Mouse (Mus musculus): ENCODE results near the gene 4930470P17Rik. TPM values are rescaled to one million over a fixed set of nuclear protein-coding genes. Genes with fewer than 3 reads are reported as not detected.
"Not testable (repeated sequence)": the region's sequence is repeated elsewhere in the genome, so short reads cannot be mapped to it uniquely, and the experiment has no call there.

4930470P17Rik gene
- polyA plus RNA-seq, 1 experiment from 2014 or later: not detected

DNA sequence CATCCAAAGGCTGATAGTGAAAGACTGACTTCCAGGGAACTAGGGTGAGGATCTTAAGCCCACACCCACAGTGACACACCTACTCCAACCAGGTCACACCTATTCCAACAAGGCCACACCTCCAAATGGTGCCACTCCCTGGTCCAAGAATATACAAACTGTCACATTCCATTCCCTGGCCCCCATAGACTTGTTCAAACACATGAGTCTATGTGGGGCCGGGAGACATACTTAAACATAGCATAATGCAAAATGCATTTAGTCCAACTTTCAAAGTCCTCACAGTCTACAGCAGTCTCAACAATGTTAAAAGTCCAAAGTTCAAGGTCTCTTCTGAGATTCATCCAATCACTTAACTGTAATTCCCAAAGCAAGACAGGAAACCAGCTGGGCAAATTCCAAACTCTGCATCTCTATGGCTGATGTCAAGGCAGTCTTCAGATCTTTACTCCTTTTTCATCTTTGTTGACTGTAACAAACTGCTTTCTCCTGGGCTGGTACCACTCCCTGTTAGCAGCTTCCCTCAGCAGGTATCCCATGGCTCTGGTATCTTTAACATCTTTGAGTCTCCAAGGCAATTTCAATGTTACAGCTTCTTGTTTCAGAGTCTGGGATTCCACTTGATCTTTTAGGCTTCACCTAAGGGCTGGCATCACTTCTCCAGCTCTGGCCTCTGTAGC lies 22.5 kb upstream of the 4930470P17Rik start:
- H3K9ac ChIP-seq; H3K27ac ChIP-seq (replicated peaks); H3K36me3 ChIP-seq; H3K9me3 ChIP-seq (replicated peaks); H3K4me2 ChIP-seq (replicated peaks); H3K4me3 ChIP-seq (replicated peaks); H3K4me1 ChIP-seq; H3K27me3 ChIP-seq; ATAC-seq (ENCODE audit: insufficient number of reproducible peaks, low FRiP score, low TSS enrichment, low read depth): not testable (repeated sequence)
- 63% methylated on average over 1 of the region's 1 CpGs for WGBS

DNA sequence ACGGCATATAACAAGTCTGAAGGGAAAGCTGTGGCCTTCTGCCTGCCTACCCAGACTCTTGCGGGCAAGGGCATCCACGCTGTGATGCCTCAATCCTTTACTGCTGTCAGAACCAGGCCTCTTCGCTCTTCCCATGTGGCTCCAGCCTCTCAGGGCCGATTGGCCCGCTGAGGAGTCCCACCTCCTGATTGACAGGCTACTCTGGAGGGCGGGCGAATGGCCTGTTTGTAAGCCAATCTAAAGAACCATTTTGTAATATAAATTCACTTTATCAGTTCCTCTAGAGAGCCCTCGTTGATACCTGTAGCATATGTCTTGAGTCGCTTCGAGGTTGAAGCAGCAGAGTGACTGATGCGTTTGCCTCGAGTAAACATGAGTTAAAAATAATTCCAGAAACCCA lies 21.2 kb upstream of the 4930470P17Rik start:
- H3K4me3 ChIP-seq (replicated peaks): no peak overlapping the region
- ATAC-seq (ENCODE audit: insufficient number of reproducible peaks, low FRiP score, low TSS enrichment, low read depth): no peak
- WGBS: 87% methylated on average over 13 of the region's 13 CpGs
- no peaks in the 10 kb centered on the region for H3K36me3 ChIP-seq
- no peak overlapping the region for H3K27ac ChIP-seq (replicated peaks)
- no peak overlapping the region for H3K4me2 ChIP-seq (replicated peaks)
- no peak overlapping the region for H3K9ac ChIP-seq
- peaks cover 4% of the 10 kb centered on the region; the same call in 1 of the 2 replicates for H3K4me1 ChIP-seq
- no peaks in the 10 kb centered on the region for H3K9me3 ChIP-seq (replicated peaks)
- H3K27me3 ChIP-seq: no peaks in the 10 kb centered on the region

DNA sequence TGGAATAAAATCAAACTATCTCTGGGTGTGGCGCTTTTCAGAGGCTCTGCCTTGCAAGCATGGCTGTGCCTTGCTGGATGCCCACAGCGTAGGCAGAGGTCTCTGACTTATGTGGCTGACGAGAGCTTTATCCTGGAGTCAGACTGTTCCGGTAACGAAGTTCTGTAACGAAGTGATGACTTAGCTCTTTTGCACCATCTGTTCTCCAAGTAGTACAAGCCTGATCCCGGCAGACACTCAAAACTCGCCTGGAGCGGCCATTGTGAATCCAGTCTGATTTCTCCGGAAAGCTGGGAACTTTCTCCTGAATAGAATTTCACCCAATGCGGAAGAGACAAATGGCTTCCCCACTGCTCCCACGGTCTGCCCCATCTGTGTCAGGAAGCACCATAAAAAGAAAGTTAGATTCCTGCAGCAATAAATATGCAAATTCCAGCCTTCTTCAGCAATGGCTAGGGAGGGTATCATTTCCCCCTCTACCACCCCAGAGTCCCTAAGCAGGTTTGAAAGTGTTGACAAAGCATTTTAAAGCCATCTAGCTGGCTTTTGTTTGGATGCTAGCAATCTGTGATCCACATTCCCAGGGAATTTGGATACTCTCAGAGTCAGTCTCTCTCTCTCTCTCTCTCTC lies 17.2 kb upstream of the 4930470P17Rik start:
- no peak for ATAC-seq (ENCODE audit: insufficient number of reproducible peaks, low FRiP score, low TSS enrichment, low read depth)
- Histone ChIP-seq H3K9me3 (replicated peaks) (no peaks in the 10 kb centered on the region), H3K27ac (replicated peaks) (no peak overlapping the region), H3K27me3 (no peaks in the 10 kb centered on the region), H3K4me1 (peaks cover 4% of the 10 kb centered on the region; the same call in 1 of the 2 replicates), H3K4me2 (replicated peaks) (no peak overlapping the region), H3K36me3 (no peaks in the 10 kb centered on the region), H3K4me3 (replicated peaks) (no peak overlapping the region), H3K9ac (no peak overlapping the region)
- WGBS: 74% methylated on average over 12 of the region's 12 CpGs

DNA sequence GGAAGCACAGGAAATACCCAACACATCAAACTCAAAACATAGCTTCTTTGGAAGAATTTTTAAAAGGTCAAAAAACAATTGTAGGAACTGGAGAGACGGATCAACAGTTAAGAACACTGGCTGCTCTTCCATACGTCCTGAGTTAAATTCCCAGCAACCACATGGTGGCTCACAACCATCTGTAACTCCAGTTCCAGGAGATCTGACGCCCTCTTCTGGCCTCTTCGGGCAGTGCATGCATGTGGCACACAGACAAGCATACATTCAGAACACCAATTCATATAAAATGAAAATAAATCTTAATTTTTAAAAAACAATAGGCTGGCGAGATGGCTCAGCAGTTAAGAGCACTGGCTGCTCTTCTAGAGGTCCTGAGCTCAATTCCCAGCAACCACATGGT lies 10.0 kb upstream of the 4930470P17Rik start:
- H3K9ac ChIP-seq; ATAC-seq (ENCODE audit: insufficient number of reproducible peaks, low FRiP score, low TSS enrichment, low read depth); H3K36me3 ChIP-seq; H3K9me3 ChIP-seq (replicated peaks); H3K4me2 ChIP-seq (replicated peaks); H3K27ac ChIP-seq (replicated peaks); H3K27me3 ChIP-seq; H3K4me3 ChIP-seq (replicated peaks); H3K4me1 ChIP-seq: not testable (repeated sequence)
- 85% methylated on average over 5 of the region's 5 CpGs for WGBS

DNA sequence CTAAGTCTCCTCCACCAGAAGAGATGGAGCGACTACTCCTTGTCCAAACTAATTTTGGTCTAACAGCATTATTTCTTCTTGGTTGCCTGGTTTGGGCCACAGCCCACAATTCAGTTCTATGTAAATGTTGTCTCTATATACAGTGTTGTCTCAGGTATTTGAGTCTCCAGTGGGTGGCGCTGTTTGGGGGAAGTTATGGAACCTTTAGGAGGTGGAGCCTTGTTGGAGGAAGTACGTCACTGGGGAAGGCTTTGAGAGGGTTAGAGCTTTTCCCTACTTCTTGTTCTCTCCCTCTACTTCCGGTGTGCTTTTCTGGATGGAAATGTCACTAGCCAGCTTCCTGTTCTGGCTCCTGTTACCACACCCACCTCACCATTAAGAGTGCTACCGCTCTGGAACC lies 646 bp downstream of the 4930470P17Rik start:
- no peaks in the 10 kb centered on the region for H3K9me3 ChIP-seq (replicated peaks)
- H3K36me3 ChIP-seq: no peaks in the 10 kb centered on the region
- H3K27ac ChIP-seq (replicated peaks): no peak overlapping the region
- no peaks in the 10 kb centered on the region for H3K27me3 ChIP-seq
- 79% methylated on average over 5 of the region's 5 CpGs for WGBS
- no peak overlapping the region for H3K4me2 ChIP-seq (replicated peaks)
- H3K4me1 ChIP-seq: peaks cover 6% of the 10 kb centered on the region; the same call in 1 of the 2 replicates
- no peak overlapping the region for H3K4me3 ChIP-seq (replicated peaks)
- H3K9ac ChIP-seq: no peak overlapping the region
- no peak for ATAC-seq (ENCODE audit: insufficient number of reproducible peaks, low FRiP score, low TSS enrichment, low read depth)

DNA sequence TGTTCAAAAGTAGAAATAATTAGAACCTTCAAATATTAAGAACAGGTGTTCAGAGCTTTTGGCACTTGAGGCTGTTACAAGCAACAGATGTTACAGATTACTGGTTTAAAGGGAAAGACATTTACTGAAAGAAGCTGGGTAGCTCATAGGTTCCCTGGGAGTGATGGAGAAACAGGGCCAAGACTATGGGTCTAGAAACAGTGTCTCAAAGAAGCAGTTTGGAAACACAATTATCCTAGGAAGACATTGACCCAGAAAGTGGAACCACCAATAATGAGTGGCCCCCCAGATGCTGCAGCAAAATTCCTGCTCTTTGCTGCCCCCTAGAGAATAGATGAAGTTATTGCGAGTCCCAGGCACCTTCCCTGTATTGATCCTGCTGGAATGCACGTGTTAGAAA lies 4.2 kb downstream of the 4930470P17Rik start:
- no peak overlapping the region for H3K4me2 ChIP-seq (replicated peaks)
- WGBS: 6% methylated on average over 2 of the region's 2 CpGs
- no peak overlapping the region for H3K9ac ChIP-seq
- H3K9me3 ChIP-seq (replicated peaks): no peaks in the 10 kb centered on the region
- H3K4me3 ChIP-seq (replicated peaks): no peak overlapping the region
- H3K36me3 ChIP-seq: no peaks in the 10 kb centered on the region
- H3K27me3 ChIP-seq: no peaks in the 10 kb centered on the region
- no peak; the same call in 1 of the 2 replicates for ATAC-seq (ENCODE audit: insufficient number of reproducible peaks, low FRiP score, low TSS enrichment, low read depth)
- peaks cover 6% of the 10 kb centered on the region; the same call in 1 of the 2 replicates for H3K4me1 ChIP-seq
- no peak overlapping the region for H3K27ac ChIP-seq (replicated peaks)

DNA sequence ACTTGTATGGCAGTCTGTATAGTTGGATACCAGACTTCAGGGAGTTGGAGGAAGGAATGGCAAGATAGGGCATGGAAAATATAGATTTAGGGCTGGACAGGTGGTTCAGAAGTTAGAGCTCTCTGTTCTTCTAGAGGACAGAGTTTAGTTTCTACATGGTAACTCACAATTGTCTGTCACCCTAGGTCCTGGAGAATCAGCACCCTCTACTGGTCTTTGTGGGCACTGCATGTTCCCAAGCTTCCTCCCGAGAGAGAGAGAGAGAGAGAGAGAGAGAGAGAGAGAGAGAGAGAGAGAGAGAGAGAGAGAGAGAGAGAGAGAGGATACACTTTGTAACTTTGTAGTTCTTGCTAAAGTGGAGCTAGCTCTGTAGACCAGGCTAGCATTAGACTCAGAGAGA lies 5.1 kb downstream of the 4930470P17Rik start:
- no peak overlapping the region for H3K27ac ChIP-seq (replicated peaks)
- no peak overlapping the region for H3K9ac ChIP-seq
- H3K4me1 ChIP-seq: peaks cover 6% of the 10 kb centered on the region; the same call in 1 of the 2 replicates
- H3K9me3 ChIP-seq (replicated peaks): no peaks in the 10 kb centered on the region
- no peak overlapping the region for H3K4me3 ChIP-seq (replicated peaks)
- no peaks in the 10 kb centered on the region for H3K27me3 ChIP-seq
- no peaks in the 10 kb centered on the region for H3K36me3 ChIP-seq
- no peak for ATAC-seq (ENCODE audit: insufficient number of reproducible peaks, low FRiP score, low TSS enrichment, low read depth)
- no peak overlapping the region for H3K4me2 ChIP-seq (replicated peaks)
- 0% methylated on average over 1 of the region's 1 CpGs for WGBS

DNA sequence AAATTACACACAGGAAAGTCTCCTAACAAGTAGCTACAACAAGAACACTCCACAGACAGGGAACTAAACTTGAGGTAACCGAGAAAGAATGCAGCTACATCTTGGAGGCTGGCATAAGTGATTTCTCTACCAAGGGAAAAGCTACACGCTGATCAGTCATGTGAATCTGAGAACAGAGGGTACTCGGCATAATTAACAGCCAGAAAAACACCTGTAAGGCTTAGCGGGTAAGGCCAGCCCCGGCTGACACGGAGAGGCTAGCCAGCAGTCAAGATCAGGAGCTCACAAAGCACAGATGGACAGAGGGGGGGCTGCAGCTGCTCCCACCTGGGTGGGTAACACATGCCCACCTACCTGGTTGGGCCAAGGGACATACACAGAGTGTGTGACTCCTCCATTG lies 9.7 kb downstream of the 4930470P17Rik start:
- Histone ChIP-seq H3K27ac (replicated peaks) (no peak overlapping the region), H3K9me3 (replicated peaks) (no peaks in the 10 kb centered on the region), H3K4me3 (replicated peaks) (no peak overlapping the region), H3K9ac (no peak overlapping the region), H3K36me3 (no peaks in the 10 kb centered on the region), H3K4me2 (replicated peaks) (no peak overlapping the region), H3K4me1 (no peaks in the 10 kb centered on the region), H3K27me3 (no peaks in the 10 kb centered on the region)
- WGBS: 78% methylated on average over 6 of the region's 6 CpGs
- ATAC-seq (ENCODE audit: insufficient number of reproducible peaks, low FRiP score, low TSS enrichment, low read depth): no peak

DNA sequence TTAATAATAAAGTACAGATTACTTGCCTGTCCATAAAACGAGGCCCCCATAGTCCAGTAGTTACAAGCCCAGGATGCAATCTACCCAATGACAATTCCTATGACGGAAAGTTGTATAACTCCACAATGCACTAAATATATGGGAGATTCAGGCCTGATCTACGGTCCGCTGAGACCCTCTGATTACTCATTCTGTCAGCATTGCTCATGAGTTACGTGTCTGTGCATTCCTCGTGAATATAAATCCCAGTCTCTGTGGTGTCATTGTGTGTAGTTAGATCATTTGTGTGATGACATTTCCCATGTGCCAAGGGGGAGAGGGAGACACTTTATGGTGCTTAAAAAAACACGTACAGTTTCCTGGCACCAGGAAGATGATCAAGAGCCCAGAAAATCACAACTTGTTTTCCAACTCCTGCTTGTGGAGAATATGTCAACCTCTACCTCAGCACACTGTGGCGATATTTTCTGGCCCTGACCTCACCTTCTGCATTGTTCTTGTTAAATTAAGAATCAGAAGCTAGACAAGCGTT lies 13.4 kb downstream of the 4930470P17Rik start:
- H3K9me3 ChIP-seq (replicated peaks): no peaks in the 10 kb centered on the region
- no peak overlapping the region for H3K4me2 ChIP-seq (replicated peaks)
- no peak overlapping the region for H3K27ac ChIP-seq (replicated peaks)
- H3K27me3 ChIP-seq: no peaks in the 10 kb centered on the region
- no peaks in the 10 kb centered on the region for H3K4me1 ChIP-seq
- 75% methylated on average over 9 of the region's 9 CpGs for WGBS
- no peaks in the 10 kb centered on the region for H3K36me3 ChIP-seq
- H3K4me3 ChIP-seq (replicated peaks): no peak overlapping the region
- no peak for ATAC-seq (ENCODE audit: insufficient number of reproducible peaks, low FRiP score, low TSS enrichment, low read depth)
- no peak overlapping the region for H3K9ac ChIP-seq

DNA sequence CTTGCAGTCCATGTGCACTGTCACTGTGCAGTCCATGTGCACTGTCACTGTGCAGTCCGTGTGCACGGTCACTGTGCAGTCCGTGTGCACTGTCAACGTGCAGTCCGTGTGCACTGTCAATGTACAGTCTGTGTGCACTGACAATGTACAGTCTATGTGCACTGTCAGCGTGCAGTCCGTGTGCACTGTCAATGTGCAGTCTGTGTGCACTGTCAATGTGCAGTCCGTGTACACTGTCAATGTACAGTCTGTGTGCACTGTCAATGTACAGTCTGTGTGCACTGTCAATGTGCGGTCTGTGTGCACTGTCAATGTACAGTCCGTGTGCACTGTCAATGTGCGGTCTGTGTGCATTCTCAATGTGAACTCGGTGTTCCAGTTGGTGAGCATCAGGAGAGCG lies 17.1 kb downstream of the 4930470P17Rik start:
- Histone ChIP-seq H3K4me2 (replicated peaks) (no peak overlapping the region), H3K9me3 (replicated peaks) (no peaks in the 10 kb centered on the region), H3K4me3 (replicated peaks) (no peak overlapping the region), H3K36me3 (no peaks in the 10 kb centered on the region), H3K4me1 (no peaks in the 10 kb centered on the region), H3K27ac (replicated peaks) (no peak overlapping the region), H3K9ac (no peak overlapping the region), H3K27me3 (no peaks in the 10 kb centered on the region)
- WGBS: 90% methylated on average over 13 of the region's 13 CpGs
- ATAC-seq (ENCODE audit: insufficient number of reproducible peaks, low FRiP score, low TSS enrichment, low read depth): no peak

DNA sequence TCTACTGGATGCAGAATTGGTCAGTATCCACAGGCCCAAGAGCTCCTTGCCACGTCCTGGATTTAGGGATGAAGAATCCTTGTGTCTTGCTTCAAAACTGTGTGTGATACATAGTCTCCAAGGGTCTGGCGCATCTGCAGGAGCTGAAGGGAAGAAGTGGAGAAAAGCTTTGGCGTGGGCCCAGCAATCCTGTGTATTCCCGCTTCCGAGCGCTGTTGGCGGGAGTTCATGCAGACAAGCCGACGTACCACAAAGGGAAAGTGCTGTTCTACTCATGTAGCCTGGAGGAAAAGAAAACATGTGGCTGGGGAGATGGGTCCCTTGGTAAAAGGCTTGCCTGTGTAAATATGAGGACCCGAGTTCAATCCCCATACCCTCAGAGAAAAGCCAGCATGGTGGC lies 22.3 kb downstream of the 4930470P17Rik start:
- WGBS: 59% methylated on average over 10 of the region's 10 CpGs
- Histone ChIP-seq H3K9me3 (replicated peaks) (no peaks in the 10 kb centered on the region), H3K4me2 (replicated peaks) (no peak overlapping the region), H3K9ac (no peak overlapping the region), H3K27me3 (no peaks in the 10 kb centered on the region), H3K36me3 (no peaks in the 10 kb centered on the region), H3K4me1 (no peaks in the 10 kb centered on the region), H3K4me3 (replicated peaks) (no peak overlapping the region), H3K27ac (replicated peaks) (no peak overlapping the region)
- no peak for ATAC-seq (ENCODE audit: insufficient number of reproducible peaks, low FRiP score, low TSS enrichment, low read depth)

DNA sequence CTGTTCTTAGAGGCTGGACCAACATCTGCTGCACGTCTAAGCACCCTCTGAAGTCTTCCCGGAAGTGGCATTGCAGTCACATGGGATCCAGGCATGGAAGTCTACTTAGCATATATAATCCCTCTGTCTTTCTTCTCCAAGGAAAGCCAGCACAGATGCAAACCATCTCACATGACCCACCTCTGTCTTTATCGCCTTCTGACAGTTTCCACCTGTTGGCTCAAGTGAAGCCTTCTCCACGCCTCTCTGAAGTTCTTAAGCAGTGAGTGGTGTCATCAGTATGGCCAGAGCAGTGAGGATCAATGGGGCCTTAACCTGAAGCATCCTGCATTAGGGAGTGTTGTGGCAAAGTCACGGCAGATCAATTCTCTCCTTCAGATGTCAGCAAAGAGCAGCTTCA lies 23.2 kb downstream of the 4930470P17Rik start:
- H3K4me1 ChIP-seq: no peaks in the 10 kb centered on the region
- H3K27ac ChIP-seq (replicated peaks): no peak overlapping the region
- 59% methylated on average over 5 of the region's 5 CpGs for WGBS
- no peaks in the 10 kb centered on the region for H3K9me3 ChIP-seq (replicated peaks)
- no peak overlapping the region for H3K4me3 ChIP-seq (replicated peaks)
- H3K27me3 ChIP-seq: no peaks in the 10 kb centered on the region
- ATAC-seq (ENCODE audit: insufficient number of reproducible peaks, low FRiP score, low TSS enrichment, low read depth): no peak
- no peaks in the 10 kb centered on the region for H3K36me3 ChIP-seq
- H3K9ac ChIP-seq: no peak overlapping the region
- H3K4me2 ChIP-seq (replicated peaks): no peak overlapping the region

Measured in embryonic facial prominence, embryonic 15.5 days (tissue).